ENCODE assay signal across 16 mouse cellular contexts in genomic region chr4:127371546-127371945, GRCm38 (mm10). TPM values are rescaled to one million over a fixed set of nuclear protein-coding genes. Genes with fewer than 3 reads are reported as not detected.
DNase-seq lines count a peak whose midpoint lies in the region; ATAC-seq lines count a peak whose summit lies in the region.
"Had no signal": no experiment of that assay in that cellular context is flagged by ENCODE, and none has a peak within 500 bp of the region (broad histone marks: within the 10 kb centered on the region; RNA-seq: fewer than 3 reads in every experiment).

No protein-coding gene starts in this region.

- H3K36me3 ChIP-seq in heart, embryonic 15.5 days = no peaks in the 10 kb centered on the region
- H3K36me3 ChIP-seq: kidney, embryonic 15.5 days; liver, embryonic 13.5 days had no signal

- no peaks in the 10 kb centered on the region for H3K9me3 ChIP-seq in heart, embryonic 15.5 days (replicated peaks)
- H3K9me3 ChIP-seq: kidney, embryonic 15.5 days; liver, embryonic 13.5 days had no signal

- H3K27ac ChIP-seq in heart, embryonic 15.5 days = peak overlapping the region; percentile 16; the same call in 1 of the 2 replicates
- H3K27ac ChIP-seq: kidney, embryonic 15.5 days; liver, embryonic 13.5 days had no signal

- peaks cover 7% of the 10 kb centered on the region; the same call in 1 of the 2 replicates for H3K27me3 ChIP-seq in heart, embryonic 15.5 days
- H3K27me3 ChIP-seq: liver, embryonic 13.5 days had no signal

- WGBS in heart, embryonic 15.5 days = 40% methylated on average over 5 of the region's 5 CpGs

- no peak overlapping the region for H3K9ac ChIP-seq in heart, embryonic 15.5 days
- H3K9ac ChIP-seq: kidney, embryonic 15.5 days; liver, embryonic 13.5 days had no signal

- peaks cover 25% of the 10 kb centered on the region for H3K4me1 ChIP-seq in heart, embryonic 15.5 days (replicated peaks)
- H3K4me1 ChIP-seq: liver, embryonic 13.5 days had no signal

- H3K4me3 ChIP-seq in heart, embryonic 15.5 days = no peak overlapping the region
- H3K4me3 ChIP-seq: kidney, embryonic 15.5 days; liver, embryonic 13.5 days had no signal

- peak; percentile 11 for DNase-seq in adrenal gland, adult 8-10 months
- no peak for DNase-seq in adrenal gland, adult 18-20 months (ENCODE audit: low spot score in 2 of 2)
- DNase-seq in R1 (ENCODE audit: low read depth, low spot score) = peak; percentile 30
- peak; percentile 53 for DNase-seq in lung, postnatal 25 days (ENCODE audit: low spot score)
- no peak for DNase-seq in frontal cortex, postnatal 25 days (ENCODE audit: low spot score in 2 of 2)
- no peak for DNase-seq in cerebellum, adult 8-10 months
- DNase-seq: cerebellum, postnatal 36 days; liver, embryonic 13.5 days; right cerebral cortex, postnatal 4 days had no signal

- peak; percentile 44; the same call in 1 of the 2 replicates for ATAC-seq in heart, embryonic 15.5 days (replicated peaks; ENCODE audit: insufficient number of reproducible peaks, insufficient read depth, low FRiP score, low read depth)
- ATAC-seq in erythroblast, adult 5-6 weeks (replicated peaks; ENCODE audit: low FRiP score, poor library complexity, severe bottlenecking) = no peak

- no peak overlapping the region for H3K4me2 ChIP-seq in heart, embryonic 15.5 days
- H3K4me2 ChIP-seq: kidney, embryonic 15.5 days; liver, embryonic 13.5 days had no signal

RNA-seq across cellular contexts. Expression of gene Gjb5, which starts 13.6 kb away (rescaled TPM):
- under 1 TPM in 3 of 4 experiments, not detected in 1; 0.18 to 0.38 (median 0.21) TPM for total RNA-seq in adrenal gland, adult 8-10 months (2022)
- under 1 TPM in 1 of 2 experiments, not detected in 1; 0.17 TPM for total RNA-seq in adrenal gland, adult 18-20 months (2021)
- polyA plus RNA-seq in heart, embryonic 15.5 days (2015; fragmentation: Nextera tagmentation; extraction: Ambion mirVana) = 0.34 and 0.39 TPM in 2 replicates
- not detected in 2 replicates for total RNA-seq in erythroblast, adult 5-6 weeks (2015; ENCODE audit: low replicate concordance)
- total RNA-seq in erythroblast, adult 5-6 weeks (2017; ENCODE audit: low replicate concordance) = not detected in 2 replicates
- total RNA-seq: left cerebral cortex, adult 18-20 months; MEL; neutrophil, adult 5-6 weeks had no signal

RNA-seq across cellular contexts. Expression of gene Gjb4, which starts 17.7 kb away (rescaled TPM):
- total RNA-seq in adrenal gland, adult 8-10 months (2022) = not detected
- total RNA-seq in adrenal gland, adult 18-20 months (2021) = not detected
- polyA plus RNA-seq in heart, embryonic 15.5 days (2015; fragmentation: Nextera tagmentation; extraction: Ambion mirVana) = 0.09 TPM in 1 of 2 replicates, not detected in the other
- not detected in 2 replicates for total RNA-seq in erythroblast, adult 5-6 weeks (2015; ENCODE audit: low replicate concordance)
- not detected in 2 replicates for total RNA-seq in erythroblast, adult 5-6 weeks (2017; ENCODE audit: low replicate concordance)
- total RNA-seq: left cerebral cortex, adult 18-20 months; MEL; midbrain, postnatal 0 days; neutrophil, adult 5-6 weeks had no signal
- polyA plus RNA-seq: liver, embryonic 13.5 days; midbrain, postnatal 0 days had no signal

RNA-seq across cellular contexts. Expression of gene Gjb3, which starts 40.9 kb away (rescaled TPM):
- not detected for total RNA-seq in adrenal gland, adult 8-10 months (2022)
- total RNA-seq in adrenal gland, adult 18-20 months (2021) = not detected
- 0.08 and 0.42 TPM in 2 replicates for polyA plus RNA-seq in heart, embryonic 15.5 days (2015; fragmentation: Nextera tagmentation; extraction: Ambion mirVana)
- 0.84 TPM in 1 of 2 replicates, not detected in the other for total RNA-seq in erythroblast, adult 5-6 weeks (2015; ENCODE audit: low replicate concordance)
- total RNA-seq in erythroblast, adult 5-6 weeks (2017; ENCODE audit: low replicate concordance) = 2.4 TPM in 1 of 2 replicates, not detected in the other
- total RNA-seq: MEL; neutrophil, adult 5-6 weeks had no signal

RNA-seq across cellular contexts. Expression of gene Gja4, which starts 57.7 kb away (rescaled TPM):
- total RNA-seq in adrenal gland, adult 8-10 months (2022) = 1 to 10 TPM; 3.1 to 7.0 (median 4.5) TPM
- 1 to 10 TPM; 2.7 to 3.1 TPM for total RNA-seq in adrenal gland, adult 18-20 months (2021)
- polyA plus RNA-seq in heart, embryonic 15.5 days (2015; fragmentation: Nextera tagmentation; extraction: Ambion mirVana) = 30.8 and 38.1 TPM in 2 replicates
- not detected in 2 replicates for total RNA-seq in erythroblast, adult 5-6 weeks (2015; ENCODE audit: low replicate concordance)
- not detected in 2 replicates for total RNA-seq in erythroblast, adult 5-6 weeks (2017; ENCODE audit: low replicate concordance)
- total RNA-seq: MEL; neutrophil, adult 5-6 weeks had no signal

Comparison
In these comparisons a context has a peak if more than half of its experiments do, and no peak if none do; other contexts are left out.
1. DNase-seq: peak in adrenal gland, adult 8-10 months (single experiment), R1 (single experiment) and lung, postnatal 25 days (single experiment); none in adrenal gland, adult 18-20 months (0 of 2), frontal cortex, postnatal 25 days (0 of 2) and cerebellum, adult 8-10 months (single experiment).